13 mouse cellular contexts compared by ENCODE assay signal in genomic region chr1:36280938-36281337, GRCm38 (mm10).
"Had no signal": no experiment of that assay in that cellular context is flagged by ENCODE, and none has a peak within 500 bp of the region (broad histone marks: within the 10 kb centered on the region; RNA-seq: fewer than 3 reads in every experiment).

No protein-coding gene starts in this region.

- DNase-seq: gastrocnemius, postnatal 14 days; gastrocnemius, postnatal 36 days; heart, adult 11 months; heart, adult 2 months; heart, postnatal 14 days; heart, postnatal 36 days; kidney, adult 18-20 months; kidney, adult 8-10 months; kidney, postnatal 10 days; kidney, postnatal 25 days; kidney, postnatal 4 days; liver; liver, embryonic 13.5 days had no signal
